Mouse (Mus musculus) MEL (cell line): ENCODE data around the gene Stk39. TPM values are rescaled to one million over a fixed set of nuclear protein-coding genes. Genes with fewer than 3 reads are reported as not detected.

Experiments used
- DNase-seq: peaks from one replicate; pipeline ENCODE4 v3.0.0; 2011; ENCODE audit warnings: low read depth, low spot score
- H3K27ac ChIP-seq: 2 replicates; pipeline ENCODE4 v1.5.1; 2012; ENCODE audit warnings: low read depth, mild to moderate bottlenecking, control low read depth, low read length, moderate library complexity; ENCODE audit not compliant: control insufficient read depth
- H3K27me3 ChIP-seq, 2 experiments: fragments of 150-350 bp in 1 of 2; sonication (generic) in 1 of 2; 2 replicates each; pipeline ENCODE4 v1.6.1; 2012; ENCODE audit warnings: low read length in 2 of 2, mild to moderate bottlenecking in 2 of 2, improper control_type of control experiment in 1 of 2, moderate library complexity in 1 of 2; ENCODE audit not compliant: insufficient read depth in 2 of 2, control insufficient read depth in 1 of 2
- H3K36me3 ChIP-seq, 2 experiments: 2 replicates each; pipeline ENCODE4 v1.6.1; 2012 to 2014; ENCODE audit warnings: low read length in 2 of 2, improper control_type of control experiment in 1 of 2, inconsistent platforms in 1 of 2, mild to moderate bottlenecking in 1 of 2; ENCODE audit not compliant: insufficient read depth in 2 of 2, control insufficient read depth in 1 of 2
- H3K4me1 ChIP-seq, 2 experiments: fragments of 150-350 bp in 1 of 2; sonication (generic) in 1 of 2; 2 replicates each; pipeline ENCODE4 v1.6.1; 2012; ENCODE audit warnings: low read length in 2 of 2, improper control_type of control experiment in 1 of 2, mild to moderate bottlenecking in 1 of 2; ENCODE audit not compliant: insufficient read depth in 2 of 2, control insufficient read depth in 1 of 2
- H3K4me3 ChIP-seq, 2 experiments: fragments of 150-350 bp in 1 of 2; sonication (generic) in 1 of 2; 2 replicates each; pipeline ENCODE4 v1.5.1; 2012; ENCODE audit warnings: low read depth in 2 of 2, low read length in 2 of 2, mild to moderate bottlenecking in 2 of 2, moderate library complexity in 2 of 2, control low read depth in 1 of 2, improper control_type of control experiment in 1 of 2; ENCODE audit not compliant: control insufficient read depth in 1 of 2, insufficient read depth in 1 of 2
- H3K79me2 ChIP-seq: 2 replicates; pipeline ENCODE4 v1.6.1; 2012; ENCODE audit warnings: mild to moderate bottlenecking, low read length, moderate library complexity; ENCODE audit not compliant: control insufficient read depth, poor library complexity, insufficient read depth
- H3K9ac ChIP-seq: 2 replicates; pipeline ENCODE4 v1.6.1; 2012; ENCODE audit warnings: low read depth, mild to moderate bottlenecking, control low read depth, low read length, moderate library complexity; ENCODE audit not compliant: control insufficient read depth, poor library complexity, severe bottlenecking
- H3K9me3 ChIP-seq: fragments of 150-350 bp; sonication (generic); replicated peaks from 2 replicates; pipeline ENCODE4 v1.6.1; 2012; ENCODE audit warnings: mild to moderate bottlenecking, low read length, improper control_type of control experiment, moderate library complexity; ENCODE audit not compliant: insufficient read depth
- CHD2 ChIP-seq: IDR thresholded peaks from 2 replicates; pipeline ENCODE4 v1.6.1; 2011; ENCODE audit warnings: low read length, improper control_type of control experiment
- E2F4 ChIP-seq: IDR thresholded peaks from 2 replicates; pipeline ENCODE4 v1.6.1; 2011; ENCODE audit warnings: low read depth, low read length, improper control_type of control experiment, borderline replicate concordance
- ELF1 ChIP-seq: IDR thresholded peaks from 2 replicates; pipeline ENCODE4 v1.6.1; 2014; ENCODE audit warnings: low read depth, mild to moderate bottlenecking, inconsistent platforms, low read length, improper control_type of control experiment, moderate library complexity
- ETS1 ChIP-seq: IDR thresholded peaks from 2 replicates; pipeline ENCODE4 v1.6.1; 2012; ENCODE audit warnings: low read depth, mild to moderate bottlenecking, inconsistent platforms, low read length, improper control_type of control experiment, moderate library complexity
- GABPA ChIP-seq: IDR thresholded peaks from 2 replicates; pipeline ENCODE4 v1.6.1; 2012; ENCODE audit warnings: low read depth, mild to moderate bottlenecking, inconsistent platforms, low read length, improper control_type of control experiment, moderate library complexity
- HCFC1 ChIP-seq: IDR thresholded peaks from 2 replicates; pipeline ENCODE4 v1.6.1; 2012; ENCODE audit warnings: low read depth, mild to moderate bottlenecking, inconsistent platforms, low read length, improper control_type of control experiment, moderate library complexity
- MAFK ChIP-seq: IDR thresholded peaks from 2 replicates; pipeline ENCODE4 v1.6.1; 2011; ENCODE audit warnings: low read depth, mild to moderate bottlenecking, low read length, improper control_type of control experiment, borderline replicate concordance
- NELFE ChIP-seq: IDR thresholded peaks from 2 replicates; pipeline ENCODE4 v1.6.1; 2011; ENCODE audit warnings: low read depth, low read length, improper control_type of control experiment
- NRF1 ChIP-seq: IDR thresholded peaks from 2 replicates; pipeline ENCODE4 v1.6.1; 2014; ENCODE audit warnings: low read depth, mild to moderate bottlenecking, inconsistent platforms, low read length, improper control_type of control experiment, moderate library complexity; ENCODE audit not compliant: poor library complexity, insufficient read depth, severe bottlenecking
- POLR2AphosphoS5 ChIP-seq: IDR thresholded peaks from 2 replicates; pipeline ENCODE4 v1.6.1; 2012; ENCODE audit warnings: low read depth, borderline replicate concordance, mild to moderate bottlenecking, inconsistent platforms, low read length, moderate library complexity, mixed read lengths
- RAD21 ChIP-seq: IDR thresholded peaks from 2 replicates; pipeline ENCODE4 v1.6.1; 2011; ENCODE audit warnings: mild to moderate bottlenecking, low read depth, low read length, improper control_type of control experiment
- RCOR1 ChIP-seq: IDR thresholded peaks from 2 replicates; pipeline ENCODE4 v1.6.1; 2012; ENCODE audit warnings: low read depth, mild to moderate bottlenecking, inconsistent platforms, low read length, improper control_type of control experiment
- TAL1 ChIP-seq: IDR thresholded peaks from 2 replicates; pipeline ENCODE4 v1.6.1; 2012; ENCODE audit warnings: mild to moderate bottlenecking, inconsistent platforms, low read length, moderate library complexity, mixed read lengths
- TBP ChIP-seq: IDR thresholded peaks from 2 replicates; pipeline ENCODE4 v1.8.0; 2011; ENCODE audit warnings: low read depth, low read length, improper control_type of control experiment
- TCF12 ChIP-seq: IDR thresholded peaks from 2 replicates; pipeline ENCODE4 v1.6.1; 2014; ENCODE audit warnings: low read depth, mild to moderate bottlenecking, inconsistent platforms, low read length, improper control_type of control experiment, moderate library complexity
- UBTF ChIP-seq: IDR thresholded peaks from 2 replicates; pipeline ENCODE4 v1.6.1; 2012; ENCODE audit warnings: low read depth, mild to moderate bottlenecking, inconsistent platforms, low read length, improper control_type of control experiment, moderate library complexity, borderline replicate concordance; ENCODE audit not compliant: insufficient read depth
- USF1 ChIP-seq: IDR thresholded peaks from 2 replicates; pipeline ENCODE4 v1.6.1; 2014; ENCODE audit warnings: low read depth, mild to moderate bottlenecking, inconsistent platforms, low read length, improper control_type of control experiment, moderate library complexity
- USF2 ChIP-seq, 2 experiments: IDR thresholded peaks; 2 replicates each; pipeline ENCODE4 v1.6.1; 2011 to 2012; ENCODE audit warnings: improper control_type of control experiment in 2 of 2, low read length in 2 of 2, borderline replicate concordance in 1 of 2, inconsistent platforms in 1 of 2, low read depth in 1 of 2, mild to moderate bottlenecking in 1 of 2; ENCODE audit not compliant: insufficient read depth in 1 of 2
- ZC3H11A ChIP-seq: IDR thresholded peaks from 2 replicates; pipeline ENCODE4 v1.6.1; 2012; ENCODE audit warnings: low read depth, mild to moderate bottlenecking, inconsistent platforms, low read length, improper control_type of control experiment
- ZKSCAN1 ChIP-seq: IDR thresholded peaks from 2 replicates; pipeline ENCODE4 v1.6.1; 2012; ENCODE audit warnings: low read depth, mild to moderate bottlenecking, inconsistent platforms, low read length, improper control_type of control experiment, moderate library complexity
- ZMIZ1 ChIP-seq: IDR thresholded peaks from 2 replicates; pipeline ENCODE4 v1.6.1; 2012; ENCODE audit warnings: low read depth, mild to moderate bottlenecking, inconsistent platforms, low read length, improper control_type of control experiment, moderate library complexity
- ZNF384 ChIP-seq: IDR thresholded peaks from 2 replicates; pipeline ENCODE4 v1.6.1; 2012; ENCODE audit warnings: low read depth, mild to moderate bottlenecking, inconsistent platforms, low read length, improper control_type of control experiment
- polyA plus RNA-seq, 2 experiments: library from polyadenylated mRNA; stranded (reverse) in 1 of 2; unstranded in 1 of 2; fragments of >175 nt in 1 of 2; fragments of >200 nt in 1 of 2; gene quantifications; 2 replicates each; pipeline versions ENCODE4 v1.2.1 to v1.2.4; 2012; ENCODE audit warnings: low replicate concordance in 2 of 2, low read depth in 1 of 2; ENCODE audit not compliant: insufficient read length in 2 of 2, insufficient read depth in 1 of 2, missing spikeins in 1 of 2
- total RNA-seq: library from RNA; depleted of rRNA; stranded (reverse); fragments of 300-350 nt; gene quantifications from 2 replicates; pipeline ENCODE4 v1.2.3, GENCODE M21; 2012

The Stk39 gene
- total and polyA plus RNA-seq, 3 experiments, result not detected

DNA sequence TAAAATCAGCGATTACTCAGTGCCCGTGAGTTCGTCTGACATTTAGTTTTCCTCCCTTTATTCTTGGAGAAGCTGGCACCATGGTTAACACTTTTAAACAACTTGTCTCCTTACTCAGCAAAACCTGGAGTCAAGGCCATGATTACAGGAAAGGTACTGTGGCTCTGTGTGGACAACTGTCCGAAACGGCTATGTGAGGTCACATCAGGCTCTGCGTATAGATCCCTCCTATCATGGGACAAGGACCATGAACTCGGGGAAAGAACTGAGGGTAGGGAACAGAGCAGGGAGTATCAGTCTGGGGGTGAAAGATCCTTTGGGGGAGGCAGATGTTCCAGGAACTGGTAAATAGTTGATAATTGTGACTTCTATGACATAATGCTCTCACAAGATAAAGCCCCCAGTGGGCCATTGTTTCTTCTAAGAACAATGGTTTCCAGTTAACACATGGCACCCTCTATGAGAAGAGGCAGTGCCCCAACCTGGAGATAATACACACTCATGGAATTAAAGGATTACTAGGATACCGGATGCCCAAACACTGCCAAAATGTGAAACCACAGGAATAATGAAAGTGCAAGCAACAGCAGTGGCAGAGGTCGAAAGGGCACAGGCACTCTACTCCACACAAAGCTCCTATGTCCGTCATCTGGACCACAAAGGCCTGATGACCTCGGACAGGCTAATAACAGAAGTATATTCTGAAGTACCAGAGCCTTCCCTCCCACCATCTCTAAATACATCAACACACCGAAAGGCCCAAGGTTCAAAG, 64.7 kb downstream of the Stk39 start (continued):
- TF ChIP-seq NELFE, result no peak

- H3K9ac ChIP-seq, result no peak overlapping the region
- H3K4me3 ChIP-seq, result no peak overlapping the region
- no peaks in the 10 kb centered on the region for H3K79me2 ChIP-seq
- TF ChIP-seq CHD2 (no peak), TAL1 (no peak), NELFE (no peak), RAD21 (no peak), TBP (no peak), ZNF384 (no peak)
- no peaks in the 10 kb centered on the region for H3K4me1 ChIP-seq
- no peaks in the 10 kb centered on the region for H3K9me3 ChIP-seq
- H3K27me3 ChIP-seq, result no peaks in the 10 kb centered on the region
- no peak overlapping the region for H3K27ac ChIP-seq
- DNase-seq, result no peak
- no peaks in the 10 kb centered on the region for H3K36me3 ChIP-seq
These were observed 65.4 kb downstream of the Stk39 start for GRCm38 (mm10) chr2:68406571-68407074.

DNA sequence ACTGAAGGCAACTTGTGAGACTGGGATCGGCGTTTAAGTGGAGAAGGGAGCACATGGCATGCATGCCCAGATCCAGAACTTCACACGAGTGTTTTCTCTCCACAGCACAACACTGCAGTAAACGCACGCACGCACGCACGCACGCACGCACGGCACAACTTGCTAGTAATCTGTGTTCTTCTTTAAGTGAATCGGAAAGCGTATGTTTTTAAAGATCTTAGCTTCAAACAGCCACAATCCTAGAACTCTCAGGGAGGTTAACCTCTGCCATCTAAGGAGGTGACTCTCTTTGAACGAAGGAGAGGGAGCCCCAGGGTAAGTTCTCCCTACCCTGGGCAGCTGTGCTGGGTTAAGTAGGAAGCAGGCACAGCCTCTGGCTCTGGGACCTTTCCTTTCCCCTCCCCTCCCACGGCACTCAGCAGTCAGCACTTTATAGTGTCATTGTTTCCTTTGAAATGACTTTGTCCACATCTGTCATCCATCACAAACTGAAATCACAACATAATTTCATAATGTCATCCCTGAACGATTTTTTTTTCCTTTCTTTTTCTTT, 66.8 kb downstream of the Stk39 start:
- Histone ChIP-seq H3K4me1 (no peaks in the 10 kb centered on the region), H3K27me3 (no peaks in the 10 kb centered on the region), H3K9ac (no peak overlapping the region), H3K27ac (no peak overlapping the region), H3K9me3 (no peaks in the 10 kb centered on the region), H3K79me2 (no peaks in the 10 kb centered on the region), H3K4me3 (no peak overlapping the region), H3K36me3 (no peaks in the 10 kb centered on the region)
- DNase-seq, result peak; percentile 1
- TF ChIP-seq MAFK (no peak), USF1 (no peak), RCOR1 (no peak), POLR2AphosphoS5 (no peak), USF2 (IDR thresholded peaks at IDR 0.05; ENCODE audit: borderline replicate concordance in 1 of 2, insufficient read depth in 1 of 2, low read depth in 1 of 2, low read length in 2 of 2) (no peak), GABPA (no peak), ZMIZ1 (no peak), NRF1 (no peak), ETS1 (no peak), E2F4 (no peak), UBTF (no peak), TBP (no peak), HCFC1 (no peak), ZKSCAN1 (no peak), ZC3H11A (no peak), TCF12 (no peak), ELF1 (no peak)
